Mouse (Mus musculus) bone marrow macrophage, adult 2 months (primary cell): Measurements from ENCODE around the gene Reep1.

Source experiments
- CTCF ChIP-seq: IDR thresholded peaks from 2 replicates; pipeline ENCODE4 v1.5.1; 2012; ENCODE audit warnings: low read depth, mild to moderate bottlenecking, low read length, moderate library complexity
- POLR2A ChIP-seq: IDR thresholded peaks from 2 replicates; pipeline ENCODE4 v1.6.1; 2012; ENCODE audit warnings: mild to moderate bottlenecking, low read depth, low read length, borderline replicate concordance

GRCm38 (mm10) chr6:71840597-71841290, 133.4 kb downstream of the Reep1 start:
- no peak for TF ChIP-seq POLR2A
- no peak for TF ChIP-seq CTCF
